Mouse (Mus musculus) stomach, embryonic 16.5 days (tissue): Measurements from ENCODE around the gene Washc3. TPM values are rescaled to one million over a fixed set of nuclear protein-coding genes. Genes with fewer than 3 reads are reported as not detected.

ENCODE experiments used
- ATAC-seq: fragments of 200-750 bp; cut with Nextera tagmentation; 2 replicates; pipeline ENCODE4 v1.8.0; 2017; ENCODE audit warnings: moderate number of reproducible peaks, moderate TSS enrichment; ENCODE audit not compliant: insufficient read depth, low FRiP score
- H3K27ac ChIP-seq: fragments of 300-500 bp; sonication (generic); 2 replicates; pipeline ENCODE4 v1.5.1; 2014; ENCODE audit warnings: low read length
- H3K27me3 ChIP-seq: fragments of 300-500 bp; sonication (generic); 2 replicates; pipeline ENCODE4 v1.6.1; 2014; ENCODE audit warnings: low read length, control low read depth, mixed read lengths; ENCODE audit not compliant: control insufficient read depth, insufficient read depth
- H3K36me3 ChIP-seq: fragments of 300-500 bp; sonication (generic); 2 replicates; pipeline ENCODE4 v1.6.1; 2014; ENCODE audit warnings: low read length; ENCODE audit not compliant: control insufficient read depth, insufficient read depth
- H3K4me1 ChIP-seq: fragments of 300-500 bp; sonication (generic); 2 replicates; pipeline ENCODE4 v1.6.1; 2014; ENCODE audit warnings: low read length, control low read depth, mixed read lengths; ENCODE audit not compliant: control insufficient read depth, insufficient read depth
- H3K4me2 ChIP-seq: fragments of 300-500 bp; sonication (generic); 2 replicates; pipeline ENCODE4 v1.6.1; 2014; ENCODE audit warnings: low read depth, low read length, mixed read lengths
- H3K4me3 ChIP-seq: fragments of 300-500 bp; sonication (generic); replicated peaks from 2 replicates; pipeline ENCODE4 v1.5.1; 2014; ENCODE audit warnings: mild to moderate bottlenecking, low read length
- H3K9ac ChIP-seq: fragments of 300-500 bp; sonication (generic); 2 replicates; pipeline ENCODE4 v1.6.1; 2014; ENCODE audit warnings: low read length
- H3K9me3 ChIP-seq: fragments of 300-500 bp; sonication (generic); replicated peaks from 2 replicates; pipeline ENCODE4 v1.6.1; 2016; ENCODE audit warnings: low read length, control low read depth; ENCODE audit not compliant: control insufficient read depth
- WGBS: fragments of 180-500 bp; shearing (Covaris S2); extraction: QIAGEN DNeasy Blood & Tissue Kit; methylation state at CpG from one replicate; pipeline ENCODE4 v1.1.7; 2014; 5-methylcytosine and 5-hydroxymethylcytosine counted together
- polyA plus RNA-seq: library from polyadenylated mRNA; unstranded; fragments of >200 nt; fragmentation: Nextera tagmentation; extraction: Ambion mirVana; gene quantifications from 2 replicates; pipeline ENCODE4 v1.2.1, GENCODE M21; 2015

Gene Washc3
- polyA plus RNA-seq, 1 experiment from 2014 or later: 61.3 TPM

DNA sequence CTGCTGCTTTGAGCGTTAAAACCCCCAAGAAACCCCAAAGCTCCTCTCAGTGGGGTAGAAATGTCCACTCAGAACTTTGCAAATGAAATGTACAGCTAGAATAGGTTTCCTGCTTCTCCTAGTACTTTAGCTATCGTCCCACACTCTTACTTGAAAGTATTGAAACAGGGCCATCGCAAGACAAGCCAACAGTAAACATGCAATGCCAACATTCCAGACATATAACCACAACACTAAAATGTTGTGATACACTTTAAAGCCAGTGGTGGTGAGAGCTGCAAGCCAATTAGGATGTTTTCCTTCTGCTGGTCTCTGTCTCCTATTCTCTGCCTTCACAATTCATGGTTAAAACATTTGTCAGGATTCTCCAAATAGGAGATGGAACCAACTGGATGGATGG, 80.8 kb downstream of the Washc3 start:
- Histone ChIP-seq H3K4me2 (no peak overlapping the region), H3K9me3 (no peaks in the 10 kb centered on the region), H3K9ac (no peak overlapping the region), H3K36me3 (no peaks in the 10 kb centered on the region), H3K27ac (no peak overlapping the region; the same call in 1 of the 2 replicates), H3K27me3 (no peaks in the 10 kb centered on the region), H3K4me1 (peaks cover 5% of the 10 kb centered on the region), H3K4me3 (no peak overlapping the region)
- WGBS: 80% methylated on average over 3 of the region's 3 CpGs
- ATAC-seq: no peak

DNA sequence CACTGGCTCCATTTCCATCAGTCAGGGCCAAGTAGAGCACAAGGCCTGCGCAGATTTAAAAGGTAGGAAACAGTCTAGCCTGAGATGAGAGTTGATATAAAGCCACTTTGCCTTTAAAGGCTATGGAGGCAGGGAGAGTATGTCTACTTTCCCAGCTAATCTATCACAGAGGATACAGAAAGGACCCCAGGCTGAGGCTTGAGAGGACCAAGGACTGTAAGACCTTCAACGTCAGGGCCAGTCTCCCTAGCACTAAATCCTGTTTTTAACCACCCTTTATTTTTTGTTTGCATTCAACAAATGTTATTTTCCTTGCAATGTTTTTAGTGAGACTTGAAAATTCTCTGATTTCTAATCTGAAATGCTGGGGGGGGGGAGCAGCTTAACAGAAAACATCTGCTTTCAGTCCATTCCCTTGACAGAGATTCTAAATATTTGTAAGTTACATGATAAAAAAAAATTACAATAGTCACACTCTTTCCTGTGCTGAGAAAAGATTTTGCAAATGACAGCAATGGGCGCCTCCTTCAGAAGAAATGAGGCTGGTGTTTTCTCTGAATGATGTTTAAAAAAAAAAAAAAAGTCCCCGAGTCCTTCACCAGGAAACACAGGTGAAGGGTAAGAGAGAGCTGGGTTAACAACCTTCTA, 83.6 kb downstream of the Washc3 start:
- H3K9ac ChIP-seq: no peak overlapping the region
- peaks cover 5% of the 10 kb centered on the region for H3K4me1 ChIP-seq
- H3K27ac ChIP-seq: peak overlapping the region; percentile 78
- H3K4me2 ChIP-seq: no peak overlapping the region
- H3K27me3 ChIP-seq: no peaks in the 10 kb centered on the region
- no peaks in the 10 kb centered on the region for H3K36me3 ChIP-seq
- H3K9me3 ChIP-seq: no peaks in the 10 kb centered on the region
- no peak for ATAC-seq
- H3K4me3 ChIP-seq: no peak overlapping the region
- 41% methylated on average over 4 of the region's 4 CpGs for WGBS

DNA sequence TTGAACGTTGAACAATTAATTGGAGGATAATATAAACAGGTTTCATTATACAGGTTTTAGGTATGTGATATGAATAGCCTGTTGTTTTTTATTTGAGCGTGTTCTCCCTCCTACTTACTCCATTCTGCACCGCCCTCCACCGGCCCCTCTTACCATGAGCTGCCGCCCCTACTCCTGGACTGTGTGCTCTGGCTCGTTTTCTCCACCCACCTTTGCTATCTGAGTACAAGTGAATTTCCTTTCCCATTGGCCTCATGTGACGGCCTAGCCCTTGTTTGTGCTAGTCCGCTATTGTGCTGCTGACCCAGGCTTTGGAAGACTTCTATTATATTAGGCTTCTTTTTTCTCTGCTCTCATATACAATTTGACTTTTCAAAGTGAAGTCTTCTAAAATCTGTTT, 86.4 kb downstream of the Washc3 start:
- H3K4me2 ChIP-seq: no peak overlapping the region
- H3K9ac ChIP-seq: no peak overlapping the region
- WGBS: 54% methylated on average over 8 of the region's 8 CpGs
- H3K27ac ChIP-seq: no peak overlapping the region
- no peaks in the 10 kb centered on the region for H3K36me3 ChIP-seq
- no peak overlapping the region for H3K4me3 ChIP-seq
- peaks cover 3% of the 10 kb centered on the region; the same call in 1 of the 2 replicates for H3K4me1 ChIP-seq
- H3K27me3 ChIP-seq: no peaks in the 10 kb centered on the region
- ATAC-seq: 0 out of 2 replicates have a peak, but pooled peaks have one; percentile 45
- no peaks in the 10 kb centered on the region for H3K9me3 ChIP-seq

DNA sequence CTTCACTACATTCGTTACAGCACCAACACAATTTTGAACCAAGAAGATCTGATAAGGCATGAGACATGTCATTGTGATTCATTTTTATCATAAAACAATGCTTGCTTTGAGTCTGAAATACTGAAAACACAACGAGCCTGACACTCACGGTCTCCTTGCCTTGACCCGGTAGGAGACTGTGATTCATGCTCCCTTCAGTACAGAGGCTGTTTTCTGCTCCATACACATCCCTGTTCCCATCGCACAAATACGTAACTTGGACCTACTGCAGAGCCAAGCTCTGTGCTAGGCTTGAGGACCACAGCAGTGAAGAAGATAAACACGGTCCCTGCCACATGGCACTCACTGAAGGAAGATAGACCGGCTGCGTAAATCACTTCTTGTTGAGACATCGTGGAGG, 87.2 kb downstream of the Washc3 start:
- Histone ChIP-seq H3K4me2 (no peak overlapping the region), H3K4me3 (no peak overlapping the region), H3K27ac (no peak overlapping the region), H3K27me3 (no peaks in the 10 kb centered on the region), H3K9me3 (no peaks in the 10 kb centered on the region), H3K36me3 (no peaks in the 10 kb centered on the region), H3K9ac (no peak overlapping the region), H3K4me1 (peaks cover 3% of the 10 kb centered on the region; the same call in 1 of the 2 replicates)
- no peak for ATAC-seq
- 71% methylated on average over 10 of the region's 10 CpGs for WGBS

DNA sequence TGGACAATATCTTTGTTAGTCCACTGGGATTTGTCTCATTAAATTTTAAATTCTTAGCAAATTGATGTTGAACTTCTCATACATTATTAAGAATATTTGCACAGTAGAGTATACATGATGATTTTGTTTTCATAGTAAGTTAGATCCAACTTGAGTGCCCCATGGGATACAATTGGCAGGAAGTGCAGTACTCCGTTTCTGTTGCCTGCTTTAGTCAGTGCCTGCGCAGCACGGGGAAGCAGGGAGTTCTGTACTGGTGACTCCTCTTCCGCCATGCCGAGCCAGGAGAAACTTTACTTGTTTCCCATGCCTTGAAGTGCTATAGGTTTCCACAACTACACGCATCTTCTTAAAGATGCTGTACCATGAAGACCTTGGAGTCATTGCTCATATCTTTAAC, 94.2 kb downstream of the Washc3 start:
- peaks cover 4% of the 10 kb centered on the region; the same call in 1 of the 2 replicates for H3K9me3 ChIP-seq
- no peak overlapping the region for H3K4me3 ChIP-seq
- H3K4me1 ChIP-seq: peaks cover 7% of the 10 kb centered on the region
- no peak overlapping the region for H3K4me2 ChIP-seq
- H3K27ac ChIP-seq: no peak overlapping the region
- WGBS: 85% methylated on average over 6 of the region's 6 CpGs
- no peaks in the 10 kb centered on the region for H3K36me3 ChIP-seq
- ATAC-seq: no peak
- no peaks in the 10 kb centered on the region for H3K27me3 ChIP-seq
- H3K9ac ChIP-seq: no peak overlapping the region

Other genes starting within 250 kb of the Washc3 start
- gene Pmch, start 110.0 kb upstream of the Washc3 start, polyA plus RNA-seq: 0.32 and 0.82 TPM in 2 replicates
- gene Parpbp, start 54.2 kb upstream of the Washc3 start, polyA plus RNA-seq: 9.9 and 10.0 TPM in 2 replicates
- 55.0 and 60.3 TPM in 2 replicates for gene Nup37, start 54.1 kb upstream of the Washc3 start, polyA plus RNA-seq
- gene Dram1, start 178.0 kb downstream of the Washc3 start, polyA plus RNA-seq: 5.9 and 6.6 TPM in 2 replicates
- gene Gnptab, start 178.0 kb downstream of the Washc3 start, polyA plus RNA-seq: 9.0 and 11.2 TPM in 2 replicates